Mouse (Mus musculus) heart, postnatal 0 days (tissue): ENCODE results near the gene Alpl. TPM values are rescaled to one million over a fixed set of nuclear protein-coding genes. Genes with fewer than 3 reads are reported as not detected.
A peak's percentile ranks its signal among the peaks of the same experiment; 100 is the strongest.

Experiments
- ATAC-seq: fragments of 200-750 bp; cut with Nextera tagmentation; 2 replicates; pipeline ENCODE4 v1.8.0; 2017; ENCODE audit warnings: low read depth, moderate number of reproducible peaks, moderate library complexity; ENCODE audit not compliant: insufficient read depth
- DNase-seq: peaks from one replicate; pipeline ENCODE4 v3.0.0-alpha.2; 2016; ENCODE audit warnings: low spot score
- H3K27ac ChIP-seq: fragments of 300-500 bp; sonication (generic); 2 replicates; pipeline ENCODE4 v1.5.1; 2014; ENCODE audit warnings: low read depth, mild to moderate bottlenecking
- H3K27me3 ChIP-seq: fragments of 300-500 bp; sonication (generic); 2 replicates; pipeline ENCODE4 v1.6.1; 2014; ENCODE audit warnings: low read length, mixed read lengths; ENCODE audit not compliant: control insufficient read depth, insufficient read depth
- H3K36me3 ChIP-seq: fragments of 300-500 bp; sonication (generic); replicated peaks from 2 replicates; pipeline ENCODE4 v1.6.1; 2014; ENCODE audit warnings: low read length, mixed read lengths; ENCODE audit not compliant: control insufficient read depth, insufficient read depth
- H3K4me1 ChIP-seq: fragments of 300-500 bp; sonication (generic); 2 replicates; pipeline ENCODE4 v1.6.1; 2014; ENCODE audit warnings: antibody characterized with exemption; ENCODE audit not compliant: control insufficient read depth, insufficient read depth
- H3K4me2 ChIP-seq: fragments of 300-500 bp; sonication (generic); 2 replicates; pipeline ENCODE4 v1.6.1; 2014; ENCODE audit warnings: low read depth, mild to moderate bottlenecking, low read length, moderate library complexity
- H3K4me3 ChIP-seq: fragments of 300-500 bp; sonication (generic); 2 replicates; pipeline ENCODE4 v1.5.1; 2014; ENCODE audit warnings: low read depth, low read length
- H3K9ac ChIP-seq: fragments of 300-500 bp; sonication (generic); replicated peaks from 2 replicates; pipeline ENCODE4 v1.6.1; 2014; ENCODE audit warnings: low read depth, low read length, mixed read lengths
- H3K9me3 ChIP-seq: fragments of 300-500 bp; sonication (generic); replicated peaks from 2 replicates; pipeline ENCODE4 v1.6.1; 2016; ENCODE audit warnings: low read length; ENCODE audit not compliant: control insufficient read depth
- CTCF ChIP-seq: IDR thresholded peaks from 2 replicates; pipeline ENCODE4 v1.5.1; 2016; ENCODE audit warnings: antibody characterized with exemption, control low read depth, low read depth
- EP300 ChIP-seq: IDR thresholded peaks from 2 replicates; pipeline ENCODE4 v1.6.1; 2016; ENCODE audit warnings: antibody characterized with exemption, low read depth
- WGBS: fragments of 180-500 bp; shearing (Covaris S2); extraction: QIAGEN DNeasy Blood & Tissue Kit; methylation state at CpG from one replicate; pipeline ENCODE4 v1.1.7; 2014; 5-methylcytosine and 5-hydroxymethylcytosine counted together
- polyA plus RNA-seq: library from polyadenylated mRNA; unstranded; fragments of >200 nt; fragmentation: Nextera tagmentation; extraction: Ambion mirVana; gene quantifications from 2 replicates; pipeline ENCODE4 v1.2.1, GENCODE M21; 2015
- total RNA-seq: library from RNA; depleted of rRNA; stranded (reverse); fragments of >200 nt; gene quantifications from 2 replicates; pipeline ENCODE4 v1.2.3, GENCODE M21; 2014; ENCODE audit warnings: low replicate concordance

The Alpl gene
- total and polyA plus RNA-seq, 2 experiments from 2014 or later: 2.3 to 2.4 TPM

DNA sequence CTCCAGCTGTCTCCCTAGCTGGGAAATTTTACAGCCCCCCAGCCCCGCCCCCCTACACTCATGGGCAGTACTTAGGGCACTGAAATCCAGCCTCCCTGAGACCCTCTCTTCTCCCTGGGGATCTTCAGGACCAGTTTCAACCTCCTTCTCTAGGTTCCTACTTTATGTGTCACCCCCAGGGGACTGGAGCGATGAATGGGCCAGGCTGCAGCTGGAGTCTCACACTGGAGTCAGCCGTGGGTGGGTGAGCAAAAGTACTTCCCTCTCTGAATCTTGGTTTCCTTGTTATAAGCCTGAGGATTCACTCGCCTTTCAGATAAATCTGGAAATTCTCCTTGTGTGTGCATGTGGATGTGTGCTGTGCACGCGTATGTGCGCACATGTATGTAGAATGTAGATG, 18.0 kb upstream of the Alpl start:
- Histone ChIP-seq H3K4me3 (no peak overlapping the region), H3K4me1 (no peaks in the 10 kb centered on the region), H3K27me3 (no peaks in the 10 kb centered on the region), H3K9ac (no peak overlapping the region), H3K4me2 (no peak overlapping the region), H3K27ac (no peak overlapping the region), H3K36me3 (no peaks in the 10 kb centered on the region), H3K9me3 (no peaks in the 10 kb centered on the region)
- DNase-seq (no peak), ATAC-seq (no peak)
- WGBS: 78% methylated on average over 7 of the region's 7 CpGs
- TF ChIP-seq CTCF (no peak), EP300 (no peak)

- no peak for DNase-seq
- peak overlapping the region; percentile 46 for H3K27ac ChIP-seq
Measured at GRCm38 (mm10) chr4:137812946-137813708, 16.9 kb upstream of the Alpl start.

DNA sequence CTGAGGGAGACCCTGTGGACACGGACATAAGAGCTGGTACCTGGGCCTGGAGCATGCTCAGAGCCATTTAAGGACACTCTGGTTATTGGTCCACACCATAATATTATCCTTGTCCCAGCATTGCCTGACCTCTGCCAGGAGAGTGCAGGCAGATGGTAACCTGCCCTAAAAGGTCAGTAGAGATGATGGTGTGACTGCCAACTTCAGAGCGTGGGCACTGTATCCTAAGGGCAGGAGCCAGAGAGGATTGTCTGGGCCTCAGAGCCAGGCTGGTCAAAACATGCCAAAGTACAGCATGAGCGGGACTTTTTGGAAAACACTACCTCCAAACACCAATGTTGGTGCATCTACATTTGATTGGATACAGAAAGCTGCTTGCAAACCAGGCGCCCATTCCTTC, 13.8 kb upstream of the Alpl start:
- no peaks in the 10 kb centered on the region for H3K36me3 ChIP-seq

More at GRCm38 (mm10) chr4:137812946-137813708, 16.9 kb upstream of the Alpl start:
- H3K9ac ChIP-seq: no peak overlapping the region
- no peak overlapping the region for H3K4me3 ChIP-seq
- no peaks in the 10 kb centered on the region for H3K4me1 ChIP-seq
- H3K9me3 ChIP-seq: no peaks in the 10 kb centered on the region
- WGBS: 45% methylated on average over 13 of the region's 13 CpGs
- H3K4me2 ChIP-seq: no peak overlapping the region
- no peak for TF ChIP-seq CTCF
- no peaks in the 10 kb centered on the region for H3K36me3 ChIP-seq
- ATAC-seq: no peak
- H3K27me3 ChIP-seq: no peaks in the 10 kb centered on the region

GRCm38 (mm10) chr4:137807301-137807851, 11.2 kb upstream of the Alpl start:
- DNase-seq (no peak), ATAC-seq (no peak)
- no peaks in the 10 kb centered on the region for H3K36me3 ChIP-seq
- no peak for TF ChIP-seq EP300
- H3K9me3 ChIP-seq: no peaks in the 10 kb centered on the region; the same call in 1 of the 2 replicates
- no peak overlapping the region for H3K27ac ChIP-seq
- H3K4me1 ChIP-seq: no peaks in the 10 kb centered on the region
- no peak overlapping the region for H3K4me3 ChIP-seq
- 74% methylated on average over 7 of the region's 7 CpGs for WGBS
- no peaks in the 10 kb centered on the region for H3K27me3 ChIP-seq
- H3K9ac ChIP-seq: no peak overlapping the region
- no peak overlapping the region for H3K4me2 ChIP-seq

More for the DNA sequence above, 13.8 kb upstream of the Alpl start:
- no peak for ATAC-seq
- Histone ChIP-seq H3K27ac (no peak overlapping the region), H3K4me3 (no peak overlapping the region), H3K9ac (no peak overlapping the region), H3K27me3 (no peaks in the 10 kb centered on the region), H3K9me3 (no peaks in the 10 kb centered on the region), H3K4me1 (no peaks in the 10 kb centered on the region), H3K4me2 (no peak overlapping the region)
- no peak for DNase-seq
- TF ChIP-seq CTCF (no peak), EP300 (no peak)
- WGBS: 77% methylated on average over 4 of the region's 4 CpGs

GRCm38 (mm10) chr4:137801196-137801595, 5.0 kb upstream of the Alpl start:
- no peak overlapping the region for H3K4me3 ChIP-seq
- no peak for ATAC-seq
- H3K9me3 ChIP-seq: no peaks in the 10 kb centered on the region; the same call in 1 of the 2 replicates
- no peak overlapping the region for H3K27ac ChIP-seq
- no peaks in the 10 kb centered on the region for H3K36me3 ChIP-seq
- no peak for TF ChIP-seq EP300
- TF ChIP-seq CTCF: no peak
- H3K9ac ChIP-seq: no peak overlapping the region
- WGBS: 44% methylated on average over 12 of the region's 12 CpGs
- peaks cover 20% of the 10 kb centered on the region for H3K27me3 ChIP-seq
- peaks cover 12% of the 10 kb centered on the region; the same call in 1 of the 2 replicates for H3K4me1 ChIP-seq
- H3K4me2 ChIP-seq: no peak overlapping the region
- DNase-seq: no peak

- Histone ChIP-seq H3K36me3 (no peaks in the 10 kb centered on the region), H3K4me1 (peaks cover 17% of the 10 kb centered on the region; the same call in 1 of the 2 replicates), H3K9ac (no peak overlapping the region), H3K4me2 (no peak overlapping the region), H3K4me3 (no peak overlapping the region), H3K27me3 (peaks cover 29% of the 10 kb centered on the region), H3K27ac (peak overlapping the region; percentile 53), H3K9me3 (no peaks in the 10 kb centered on the region; the same call in 1 of the 2 replicates)
- ATAC-seq (no peak), DNase-seq (no peak)
- WGBS: 34% methylated on average over 11 of the region's 11 CpGs
- TF ChIP-seq CTCF: no peak
- no peak for TF ChIP-seq EP300
Measured at GRCm38 (mm10) chr4:137800324-137800723, 4.1 kb upstream of the Alpl start.
